Mouse (Mus musculus) myocyte (in vitro differentiated cells): Measurements from ENCODE around the gene Epb42.

Experiments used
- E2F4 ChIP-seq: IDR thresholded peaks from one replicate; pipeline ENCODE4 v1.6.1; 2011; ENCODE audit warnings: mild to moderate bottlenecking, control low read depth, moderate library complexity; ENCODE audit not compliant: insufficient read depth
- POLR2A ChIP-seq: IDR thresholded peaks from one replicate; pipeline ENCODE4 v1.6.1; 2011; ENCODE audit warnings: low read depth, mild to moderate bottlenecking, control low read depth, moderate library complexity; ENCODE audit not compliant: insufficient read length
- USF1 ChIP-seq: IDR thresholded peaks from one replicate; pipeline ENCODE4 v1.6.1; 2011; ENCODE audit warnings: low read depth, mild to moderate bottlenecking, control low read depth, moderate library complexity

DNA sequence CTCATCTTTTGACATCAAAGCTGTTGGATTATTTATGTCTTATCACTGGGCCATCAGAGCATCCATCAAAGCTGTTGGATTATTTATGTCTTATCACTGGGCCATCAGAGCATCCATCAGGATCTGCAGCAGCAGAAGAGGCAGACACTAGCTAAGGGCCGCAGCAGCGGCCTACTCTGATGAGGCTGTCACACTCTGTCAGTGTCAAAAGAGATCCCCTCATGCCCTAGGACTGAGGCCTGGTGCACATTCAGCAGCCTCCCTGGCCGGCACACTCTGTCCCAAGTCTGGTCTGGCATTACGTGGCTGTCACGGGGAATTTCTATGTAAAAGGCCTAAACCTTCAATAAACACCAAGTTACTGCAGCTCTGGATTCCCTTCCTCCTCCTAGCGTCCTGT, 32.6 kb upstream of the Epb42 start:
- no peak for TF ChIP-seq POLR2A
- TF ChIP-seq E2F4 = no peak
- no peak for TF ChIP-seq USF1
